Mouse (Mus musculus): ENCODE data around the gene Tnf.

Tnf gene

DNA sequence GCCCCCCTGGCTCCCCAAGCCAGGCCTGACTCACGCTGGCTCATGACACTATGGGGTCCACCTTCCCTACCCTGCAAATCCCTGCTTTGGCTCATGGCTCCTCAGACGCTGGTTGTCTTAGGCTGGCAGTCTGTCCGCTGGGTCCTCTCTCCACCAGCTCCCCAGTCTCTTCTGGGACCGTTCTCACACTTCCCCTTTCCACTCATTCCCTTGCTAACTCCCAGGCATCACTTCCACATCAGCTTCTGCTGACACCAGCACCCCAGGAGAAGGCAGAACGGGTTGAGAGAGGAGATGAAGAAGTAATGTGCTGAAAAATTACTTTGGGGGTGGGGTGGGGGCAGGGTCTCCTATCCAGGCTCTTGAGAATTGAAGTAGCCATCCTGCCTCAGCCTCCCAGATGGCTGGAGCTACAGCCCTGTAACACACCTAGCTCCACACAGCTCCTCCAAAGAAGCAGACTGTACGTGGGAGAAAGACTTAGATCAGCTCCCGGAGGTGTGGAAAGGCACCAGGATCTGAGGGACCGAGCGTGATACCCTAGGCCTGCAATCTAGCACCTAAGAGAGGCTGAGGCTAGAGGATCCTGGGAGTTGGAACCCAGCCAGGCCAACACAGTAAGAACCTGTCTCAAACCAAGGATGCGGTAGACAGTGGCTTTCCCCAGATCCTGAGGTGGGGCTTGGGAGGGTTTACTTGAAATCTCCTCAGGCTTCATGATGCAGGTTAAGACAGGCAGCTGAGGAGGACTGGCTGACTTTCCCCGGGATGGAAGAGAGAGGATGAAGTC is 29.2 kb downstream of the Tnf start:
- DNase-seq (ENCODE audit: low spot score): no peak

DNA sequence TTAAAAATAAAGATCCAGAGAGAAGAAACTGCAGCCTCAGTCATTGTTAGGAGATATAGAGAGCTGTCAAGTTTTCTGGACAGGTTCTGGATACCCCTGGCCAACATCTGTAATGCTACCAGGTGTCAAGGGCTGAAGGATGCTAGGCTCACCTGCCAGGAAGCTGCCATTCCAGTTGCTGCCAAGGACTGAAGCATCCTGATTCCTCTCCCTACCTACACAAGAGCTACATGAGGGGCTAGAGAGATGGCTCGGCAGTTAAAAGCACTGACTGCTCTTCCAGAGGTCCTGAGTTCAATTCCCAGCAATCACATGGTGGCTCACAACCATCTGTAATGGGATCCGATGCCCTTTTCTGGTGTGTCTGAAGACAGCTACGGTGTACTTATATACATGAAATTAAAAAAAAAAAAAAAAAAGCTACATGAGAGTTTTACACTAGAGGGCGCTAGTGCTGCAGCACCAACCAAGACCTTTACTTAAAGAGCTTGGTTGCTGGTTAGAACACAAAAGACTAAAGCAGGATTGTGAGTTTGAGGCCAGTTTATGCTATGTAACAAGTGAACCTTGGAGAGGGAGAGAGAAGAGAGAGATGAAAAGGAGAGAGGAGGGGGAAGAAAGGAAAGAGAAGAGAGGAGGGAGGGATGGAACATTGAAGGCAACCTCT is 33.1 kb downstream of the Tnf start:
- DNase-seq (ENCODE audit: low spot score): no peak

DNA sequence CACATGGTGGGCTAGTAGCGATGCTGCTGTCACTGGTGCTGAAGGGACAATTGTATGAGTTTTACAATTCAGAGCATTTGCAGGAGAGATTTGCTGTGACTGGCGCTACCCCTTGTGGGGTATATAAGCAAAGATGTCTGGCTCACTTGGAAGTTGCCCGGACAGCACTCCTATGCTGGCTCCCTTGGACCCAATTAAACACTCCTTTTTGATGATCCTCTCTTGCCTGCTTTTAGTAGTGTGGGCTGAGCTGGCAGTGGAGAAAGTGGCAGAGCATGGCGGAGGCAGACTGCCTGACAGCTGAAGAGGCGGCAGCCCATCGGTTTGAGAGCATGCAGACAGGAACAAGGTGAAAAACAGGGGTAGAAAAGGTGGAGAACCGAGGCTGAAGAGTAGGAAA is 34.0 kb downstream of the Tnf start:
- DNase-seq (ENCODE audit: low spot score): no peak

DNA sequence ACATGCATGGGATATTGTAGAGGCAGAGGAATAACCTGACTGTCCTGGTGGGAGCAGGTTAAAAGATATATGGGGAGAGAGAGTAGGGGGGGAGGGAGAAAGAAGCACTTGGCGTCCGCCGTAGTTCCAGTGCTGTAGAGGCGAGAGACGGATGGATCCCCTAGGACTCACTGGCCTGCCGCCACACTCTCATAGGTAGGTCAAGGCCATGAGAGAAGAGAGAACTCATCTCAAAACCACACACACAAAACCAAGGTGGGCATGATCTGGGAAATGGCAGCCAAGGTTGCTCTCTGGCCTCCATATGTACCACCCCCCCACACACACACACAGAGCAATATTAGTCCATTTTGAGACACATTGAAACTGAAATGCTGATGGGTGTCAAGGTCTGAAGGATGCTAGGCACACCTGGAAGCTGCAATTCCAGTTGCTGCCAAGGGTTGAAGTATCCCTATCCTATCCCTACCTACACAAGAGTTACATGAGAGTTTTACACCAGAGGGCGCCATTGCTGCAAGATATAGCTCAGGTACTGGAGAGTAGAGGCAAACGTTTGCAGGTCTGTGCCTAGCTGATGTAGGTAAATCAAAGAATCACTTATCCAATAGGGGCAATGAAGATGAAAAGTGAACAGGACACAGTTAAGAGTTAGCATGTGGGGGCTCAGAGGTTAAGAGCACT is 35.3 kb downstream of the Tnf start:
- DNase-seq (ENCODE audit: low spot score): peak; percentile 49

DNA sequence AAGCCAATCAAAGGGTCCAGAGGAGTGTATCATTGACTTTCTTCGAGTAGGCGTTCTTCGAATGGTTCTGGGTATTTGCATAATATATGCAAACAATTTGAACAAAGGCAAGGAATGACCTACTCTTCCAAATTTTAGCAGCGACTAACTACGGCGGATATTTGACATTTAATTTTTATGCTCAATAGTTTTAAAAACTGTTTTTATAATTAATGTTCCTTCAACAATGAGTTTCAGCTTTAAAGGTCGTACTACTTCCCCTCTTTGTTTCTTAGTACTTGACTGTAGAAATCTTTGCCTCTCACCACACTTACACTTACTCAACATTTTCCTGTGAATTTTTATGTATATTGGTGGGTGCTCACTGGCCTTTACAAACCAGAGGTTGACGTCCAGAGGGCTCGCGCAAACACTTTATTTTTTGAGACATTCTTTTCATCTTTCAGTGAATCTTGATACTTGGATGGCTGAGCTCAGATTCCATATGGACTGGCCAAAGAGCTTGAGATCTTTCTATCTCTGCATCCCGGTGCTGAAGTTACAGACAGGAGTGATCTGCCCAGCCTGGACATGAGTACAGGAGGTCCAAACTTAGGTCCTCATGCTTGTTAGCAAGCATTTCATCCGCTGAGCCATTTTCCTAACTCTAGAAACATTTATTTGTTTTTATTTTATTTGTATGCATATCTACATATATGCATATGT is 36.2 kb downstream of the Tnf start:
- no peak for DNase-seq (ENCODE audit: low spot score)

DNA sequence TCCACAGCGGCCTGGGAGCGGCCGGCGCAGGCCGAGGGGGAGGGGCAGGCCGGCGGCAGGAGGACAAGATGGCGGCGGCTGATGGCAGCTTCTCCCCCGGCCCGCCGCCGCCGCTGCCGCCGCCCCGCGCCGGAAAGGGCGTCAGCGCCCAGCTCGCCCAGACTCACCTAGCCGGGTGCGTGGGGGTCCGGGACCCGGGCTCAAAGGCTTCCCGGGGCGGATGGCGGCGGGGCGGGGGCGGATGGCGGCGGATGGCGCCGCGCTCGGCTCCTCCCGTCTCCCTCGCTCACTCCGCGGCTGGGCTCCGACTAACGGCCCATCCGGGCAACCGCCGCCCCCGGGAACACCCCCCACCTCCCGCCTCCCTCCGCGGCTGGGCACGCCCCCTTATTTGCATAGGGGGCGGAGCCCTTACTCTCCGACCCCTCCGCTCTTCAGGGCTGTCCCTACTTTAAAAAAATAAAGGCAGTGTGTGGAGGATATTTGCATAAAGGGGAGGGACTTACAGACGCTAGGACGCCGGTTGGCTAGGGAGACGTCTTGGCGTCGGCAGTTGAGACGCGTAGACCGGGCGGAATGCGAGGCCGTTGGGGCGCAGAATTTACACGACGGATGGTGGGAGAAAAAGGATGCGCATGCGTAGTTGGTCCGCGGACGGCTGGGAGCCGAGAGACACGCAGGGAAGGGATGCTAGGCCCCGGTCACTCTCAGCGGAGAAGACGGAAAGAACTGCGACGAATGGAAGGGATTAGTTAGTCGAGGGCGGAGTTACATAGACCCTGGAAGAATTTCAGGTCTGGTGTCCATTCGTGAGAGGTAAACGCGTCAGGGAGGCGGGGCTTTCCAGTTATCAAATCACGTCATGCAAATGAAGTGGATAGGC is 37.0 kb downstream of the Tnf start, which contains the start of gene Prrc2a:
Gene Prrc2a (minus strand): TSS at position 330 of the 883 bp plus-strand sequence.
- DNase-seq (ENCODE audit: low spot score): peak; percentile 98

DNA sequence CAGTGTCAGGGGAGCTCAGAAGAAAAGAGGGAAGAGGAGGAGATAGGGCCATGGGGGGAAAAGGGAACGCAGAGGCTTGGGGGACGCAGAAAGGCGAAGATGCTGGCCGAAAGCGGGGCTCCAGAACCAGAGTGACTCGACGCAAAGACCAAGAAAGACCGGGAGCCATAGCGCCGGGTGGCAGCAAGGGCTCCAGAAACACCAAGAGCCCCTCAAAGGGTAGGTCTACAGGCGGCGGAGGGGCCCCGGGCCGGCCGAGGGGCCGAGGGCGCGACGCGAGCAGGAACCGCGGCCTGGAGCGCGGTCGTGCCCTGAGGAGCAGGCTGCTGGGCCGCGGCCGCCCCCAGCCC is 37.6 kb downstream of the Tnf start:
- DNase-seq (ENCODE audit: low spot score): peak; percentile 32

DNA sequence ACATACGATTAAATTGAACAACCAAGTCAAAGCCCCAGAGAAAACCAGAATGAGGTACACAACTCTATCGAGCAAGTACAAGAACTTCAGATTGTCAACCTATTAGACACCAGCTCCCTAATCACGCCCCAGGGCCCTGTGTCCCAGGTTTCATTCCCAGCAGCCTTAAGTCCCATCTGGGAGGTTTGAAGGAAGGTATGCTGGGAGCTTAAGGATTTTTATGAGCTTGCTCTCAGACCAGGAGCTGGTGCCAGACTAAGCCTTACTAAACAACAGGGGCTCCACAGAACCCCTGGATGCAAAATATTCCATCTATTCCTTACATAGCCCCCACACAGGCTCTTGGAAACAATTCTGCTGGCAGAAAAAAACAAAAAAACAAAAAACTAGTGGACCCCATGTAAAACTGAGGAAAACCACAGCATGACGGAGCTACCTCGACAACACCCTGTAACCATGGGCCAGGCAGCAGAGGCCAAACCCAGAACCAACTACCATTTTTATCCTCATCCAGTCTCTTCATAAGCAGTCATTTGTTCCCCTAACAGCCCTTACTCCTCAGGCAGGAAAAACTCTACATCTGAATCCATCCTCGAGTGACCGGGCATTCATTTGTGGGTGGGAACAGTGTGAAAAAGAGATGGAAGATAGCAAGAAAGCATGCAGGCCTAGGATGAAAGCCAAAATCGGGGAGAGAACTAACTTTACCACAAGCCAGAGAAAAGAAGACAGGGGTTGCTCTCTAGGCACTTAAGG is 38.3 kb downstream of the Tnf start:
- no peak for DNase-seq (ENCODE audit: low spot score)

DNA sequence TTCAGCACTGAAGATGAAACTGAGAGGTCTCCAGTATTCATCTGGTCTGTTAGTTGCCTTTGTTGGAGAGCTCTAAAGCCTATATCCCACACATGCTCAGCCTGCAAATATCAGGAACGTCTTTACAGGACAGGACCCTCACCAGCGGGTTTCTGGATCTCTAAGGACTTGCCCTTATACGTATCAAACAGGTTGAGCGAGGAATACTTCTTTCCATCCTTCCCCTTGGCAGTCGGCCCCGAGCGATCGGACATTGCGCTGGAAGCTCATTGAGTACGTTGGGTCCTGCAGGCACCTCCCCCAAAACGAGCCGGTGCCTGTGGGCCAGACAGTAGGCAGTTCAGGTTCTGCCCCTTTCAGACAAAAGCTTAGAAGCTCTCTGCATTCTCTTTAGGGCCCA is 39.1 kb downstream of the Tnf start:
- no peak for DNase-seq (ENCODE audit: low spot score)

DNA sequence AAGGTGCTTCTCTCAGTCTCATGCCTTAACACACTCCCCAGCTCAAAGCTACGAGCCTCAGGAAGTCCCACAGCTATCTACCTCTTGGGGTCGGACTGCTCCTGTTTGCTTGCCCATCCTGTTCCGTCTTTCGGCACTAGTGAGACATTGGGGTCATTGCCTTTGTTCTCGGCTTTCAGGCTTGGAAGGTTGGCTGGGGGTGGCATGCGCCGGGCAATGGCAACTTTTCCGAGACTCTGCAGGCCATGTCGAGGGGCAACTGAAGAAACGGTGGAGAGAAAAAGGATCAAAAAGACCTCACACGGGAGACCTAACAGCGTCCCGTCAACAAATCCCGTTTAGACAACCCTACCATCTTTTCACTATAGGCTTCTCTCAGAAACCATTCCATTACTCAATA is 39.7 kb downstream of the Tnf start:
- no peak for DNase-seq (ENCODE audit: low spot score)

DNA sequence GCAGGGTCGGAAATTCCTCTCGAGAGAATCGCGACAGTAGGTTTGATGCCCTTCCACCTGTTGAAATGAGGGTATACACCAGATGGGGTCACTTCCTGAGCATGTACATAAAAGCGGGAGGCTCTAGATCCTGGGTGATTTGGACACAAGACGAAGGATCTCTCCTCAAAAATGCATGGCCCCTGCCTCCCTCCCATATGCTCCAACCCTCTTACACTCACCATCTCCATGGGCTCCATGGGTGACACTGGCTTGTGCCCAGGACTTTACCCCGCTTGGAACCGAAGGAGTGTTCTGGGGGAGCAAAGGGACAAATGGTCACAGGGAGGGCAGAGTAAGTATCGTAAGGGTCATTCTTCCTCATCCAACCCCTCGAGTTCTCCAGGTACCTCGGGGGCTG is 40.4 kb downstream of the Tnf start:
- DNase-seq (ENCODE audit: low spot score): no peak

DNA sequence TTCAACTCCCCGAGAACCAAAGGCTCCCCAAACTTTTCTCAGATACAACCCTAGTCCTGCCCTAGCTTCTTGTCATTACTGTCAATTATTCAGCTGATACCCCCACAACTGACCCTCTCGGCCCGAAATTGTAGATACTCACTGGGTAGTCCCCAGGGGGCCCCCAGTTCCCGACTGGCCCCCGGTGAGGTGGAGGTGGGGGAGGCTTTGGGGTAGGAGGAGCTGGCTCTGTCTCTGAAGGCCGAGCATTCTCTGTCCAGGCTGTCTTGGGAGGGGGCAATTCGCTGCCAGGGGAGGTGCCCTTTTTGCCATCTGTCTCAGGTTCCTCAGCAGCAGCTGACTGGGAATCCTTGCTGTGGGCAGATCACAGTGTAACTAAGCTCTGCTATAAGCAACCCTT is 42.2 kb downstream of the Tnf start:
- no peak for DNase-seq (ENCODE audit: low spot score)

DNA sequence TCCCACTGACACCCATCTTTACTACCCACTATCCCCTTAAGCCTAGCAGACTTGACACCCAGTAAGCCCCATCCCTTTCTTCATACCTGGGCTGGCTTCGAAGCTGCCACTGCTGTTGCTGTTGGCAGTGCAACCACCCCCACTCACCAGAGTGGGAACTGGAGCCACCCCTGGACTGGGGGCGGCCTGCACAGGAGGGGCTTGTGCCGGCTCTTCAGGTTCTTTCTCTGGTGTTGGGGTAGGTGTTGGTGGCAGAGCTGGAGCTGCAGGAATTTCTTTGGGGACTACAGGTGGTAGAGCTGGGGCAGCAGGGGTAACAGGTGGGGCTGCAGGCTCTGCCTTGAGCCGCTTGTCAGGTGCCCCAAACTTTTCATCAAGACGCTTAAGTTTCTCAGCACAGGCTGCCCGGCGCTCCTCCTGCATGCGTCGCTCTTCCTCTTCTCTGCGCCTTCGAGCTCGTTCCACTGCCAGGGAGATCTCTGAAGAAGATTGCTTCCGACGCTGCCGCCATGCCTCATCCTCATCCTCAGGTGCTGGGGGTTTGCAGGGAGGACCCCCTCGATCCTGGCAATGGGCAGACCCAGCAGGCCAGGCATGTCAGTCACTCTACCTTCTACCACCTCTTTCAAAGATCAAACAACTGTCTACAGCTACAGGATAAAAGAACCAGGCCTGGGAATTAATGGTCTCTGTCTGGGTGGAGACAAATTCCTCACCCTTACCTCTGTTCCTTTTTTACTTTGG is 42.8 kb downstream of the Tnf start:
- DNase-seq (ENCODE audit: low spot score): no peak

DNA sequence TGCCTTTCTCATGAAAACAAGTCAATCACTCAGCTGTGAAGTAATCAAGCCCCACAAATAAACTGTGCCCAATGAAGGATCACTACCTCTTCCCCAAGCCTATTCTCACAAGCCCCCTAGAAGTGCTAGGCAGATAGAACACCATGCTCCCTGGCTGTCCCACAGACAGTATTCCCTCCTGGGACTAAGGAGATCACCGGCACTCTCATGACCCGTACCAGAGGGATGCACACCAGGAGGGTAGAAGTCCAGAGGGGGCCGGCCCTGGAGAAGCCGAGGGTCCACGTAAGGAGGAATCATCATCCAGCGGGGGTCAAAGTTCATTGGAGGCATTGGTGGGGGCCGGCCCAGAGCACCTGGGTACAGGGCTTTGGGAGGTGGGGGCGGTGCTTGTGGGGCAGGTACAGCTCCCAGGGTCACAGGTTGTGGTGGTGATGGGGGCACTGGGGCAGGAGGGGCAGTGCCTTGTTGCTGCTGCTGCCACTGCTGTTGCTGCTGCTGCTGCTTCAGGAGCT is 44.1 kb downstream of the Tnf start:
- peak; percentile 32 for DNase-seq (ENCODE audit: low spot score)

DNA sequence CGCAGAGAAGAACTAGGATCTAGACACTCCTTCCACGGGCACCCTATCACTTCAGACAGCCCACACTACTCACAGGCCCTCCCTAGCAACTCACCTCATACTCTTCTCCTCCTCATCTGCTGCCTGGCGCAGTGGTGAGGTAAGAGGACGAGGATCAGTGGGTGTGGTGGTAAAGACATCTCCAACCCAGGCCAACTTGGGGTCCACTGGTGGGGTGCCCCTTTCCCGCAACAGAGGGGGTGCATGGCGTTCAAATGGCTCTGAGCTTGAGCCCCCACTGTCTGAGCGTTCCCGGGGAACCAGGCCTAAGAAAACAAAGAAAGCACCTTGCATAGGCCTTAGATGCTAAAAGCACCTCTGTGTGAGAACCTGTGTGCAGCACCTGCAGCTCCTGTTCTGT is 44.6 kb downstream of the Tnf start:
- no peak for DNase-seq (ENCODE audit: low spot score)

DNA sequence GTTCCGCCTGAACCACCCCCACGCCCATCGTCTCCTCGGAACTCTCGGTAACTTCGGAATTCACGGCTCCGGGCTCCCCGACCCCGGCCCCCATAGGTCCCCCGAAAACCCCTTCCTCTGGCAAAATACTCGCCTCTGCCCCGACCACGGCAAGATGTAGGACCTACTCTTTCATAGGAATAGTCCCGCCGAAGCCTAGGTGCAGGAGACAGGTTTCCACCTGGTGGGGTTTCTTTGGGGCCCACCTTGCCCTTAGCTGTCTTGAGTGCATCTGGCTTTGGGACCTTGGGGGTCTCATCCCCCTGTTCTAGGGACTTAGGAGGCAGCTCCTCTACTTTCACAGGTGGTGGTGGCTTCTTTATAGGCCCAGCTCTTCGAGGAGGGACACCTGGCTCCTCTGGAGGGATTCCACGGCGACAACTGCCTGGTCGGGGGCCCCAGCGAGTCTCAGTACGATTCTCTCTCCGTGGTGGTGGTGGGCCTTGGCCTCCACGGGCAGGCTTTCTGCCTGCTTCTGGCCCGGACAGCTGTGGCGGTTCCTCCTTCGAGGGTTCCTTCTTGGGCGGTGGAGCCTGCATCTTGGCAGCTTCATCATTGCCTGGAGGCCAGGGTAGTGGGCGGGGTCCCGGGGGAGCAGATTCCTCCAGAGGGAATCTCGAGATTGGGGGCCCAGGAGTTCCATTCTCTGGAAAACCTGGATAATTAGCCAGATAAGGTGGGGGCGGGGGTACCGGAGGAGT is 45.2 kb downstream of the Tnf start:
- no peak for DNase-seq (ENCODE audit: low spot score)

DNA sequence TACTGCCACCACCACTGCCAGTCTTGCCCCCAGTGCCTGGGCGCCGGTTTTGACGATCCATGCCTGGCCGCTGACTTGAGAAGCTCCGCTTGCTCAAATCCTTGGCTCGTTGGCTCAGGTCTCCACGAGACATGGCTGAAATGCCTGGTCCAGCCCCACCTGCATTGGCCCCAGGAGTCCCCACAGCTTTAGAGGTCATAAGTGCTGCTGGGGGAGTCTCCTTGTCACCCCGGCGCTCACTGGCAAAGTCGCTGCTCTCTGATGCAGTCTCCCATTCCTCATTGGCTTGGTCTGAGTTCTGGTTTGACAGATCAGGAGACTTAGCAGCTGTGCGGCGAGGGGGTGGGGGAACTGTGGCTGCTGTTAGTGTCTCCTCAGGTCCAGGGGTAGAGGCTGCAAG is 46.4 kb downstream of the Tnf start:
- no peak for DNase-seq (ENCODE audit: low spot score)

DNA sequence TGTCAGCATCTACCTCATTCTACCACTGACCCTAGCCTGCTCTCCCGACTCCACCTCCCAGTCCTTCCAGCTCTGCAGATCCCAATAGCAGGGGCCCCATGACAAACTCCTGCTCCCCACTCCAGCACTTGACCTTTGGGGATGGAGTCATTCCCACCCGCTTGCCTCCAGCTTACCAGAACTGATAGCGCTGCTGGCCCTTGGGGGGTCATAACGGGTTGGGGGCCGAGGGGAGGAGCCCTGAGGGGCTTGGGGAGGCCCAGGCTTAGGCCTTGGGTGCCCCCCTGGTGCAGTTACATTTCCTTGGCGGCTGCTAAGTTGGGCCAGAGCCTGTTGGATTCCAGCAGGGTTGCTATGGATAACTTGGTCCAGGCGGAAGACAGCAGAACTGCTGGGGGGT is 47.2 kb downstream of the Tnf start:
- DNase-seq (ENCODE audit: low spot score): no peak

DNA sequence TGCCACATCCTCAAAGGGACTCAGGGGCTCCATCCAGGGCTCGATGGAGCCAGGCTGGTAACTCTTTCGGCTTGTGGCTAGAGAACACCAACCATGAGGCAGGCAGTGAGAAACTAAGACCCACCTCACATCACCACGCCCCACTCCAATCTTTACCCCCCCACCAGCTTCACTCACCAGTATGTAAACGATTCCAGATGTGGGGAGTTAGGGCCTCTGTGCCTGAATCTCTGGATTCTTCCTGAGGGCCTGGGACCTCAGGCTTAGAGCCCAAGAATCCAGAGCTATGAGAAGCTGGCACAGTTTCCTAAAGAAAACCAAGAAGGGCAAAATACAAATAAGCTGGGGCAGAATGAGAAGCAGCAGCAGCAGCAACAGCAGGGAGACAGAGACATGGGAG is 47.9 kb downstream of the Tnf start:
- DNase-seq (ENCODE audit: low spot score): no peak
